Mouse (Mus musculus) cortical plate, adult 2 months (tissue): ENCODE measurements around the gene Eif2ak4.

Experiments used
- CTCF ChIP-seq: fragments of 200-500 bp; IDR thresholded peaks from 2 replicates; pipeline ENCODE4 v1.5.1; 2011; ENCODE audit warnings: mild to moderate bottlenecking, control low read depth, low read length; ENCODE audit not compliant: insufficient read depth; ENCODE audit errors: extremely low read depth
- POLR2A ChIP-seq: fragments of 200-500 bp; IDR thresholded peaks from 2 replicates; pipeline ENCODE4 v1.6.1; 2011; ENCODE audit warnings: mild to moderate bottlenecking, low read length, control low read depth; ENCODE audit not compliant: insufficient read depth; ENCODE audit errors: extremely low read depth

- no peak for TF ChIP-seq CTCF
- no peak for TF ChIP-seq POLR2A
These were observed 59.8 kb downstream of the Eif2ak4 start for GRCm38 (mm10) chr2:118448181-118448580.
